Mouse (Mus musculus): ENCODE measurements around the gene Napb.

GRCm38 (mm10) chr2:148698571-148698970, 33.7 kb downstream of the Napb start:
- TF ChIP-seq CTCF (IDR thresholded peaks at IDR 0.05; ENCODE audit: insufficient read depth, low read depth, low read length) (no peak), POLR2A (IDR thresholded peaks at IDR 0.05; ENCODE audit: insufficient read depth, low read depth, low read length) (no peak)

Measured in olfactory bulb, adult 2 months (tissue).